Mouse (Mus musculus): ENCODE data around the gene Ash1l. TPM values are rescaled to one million over a fixed set of nuclear protein-coding genes. Genes with fewer than 3 reads are reported as not detected.

Gene Ash1l
- total RNA-seq, 2 experiments from 2014 or later: 18.4 to 29.0 TPM

DNA sequence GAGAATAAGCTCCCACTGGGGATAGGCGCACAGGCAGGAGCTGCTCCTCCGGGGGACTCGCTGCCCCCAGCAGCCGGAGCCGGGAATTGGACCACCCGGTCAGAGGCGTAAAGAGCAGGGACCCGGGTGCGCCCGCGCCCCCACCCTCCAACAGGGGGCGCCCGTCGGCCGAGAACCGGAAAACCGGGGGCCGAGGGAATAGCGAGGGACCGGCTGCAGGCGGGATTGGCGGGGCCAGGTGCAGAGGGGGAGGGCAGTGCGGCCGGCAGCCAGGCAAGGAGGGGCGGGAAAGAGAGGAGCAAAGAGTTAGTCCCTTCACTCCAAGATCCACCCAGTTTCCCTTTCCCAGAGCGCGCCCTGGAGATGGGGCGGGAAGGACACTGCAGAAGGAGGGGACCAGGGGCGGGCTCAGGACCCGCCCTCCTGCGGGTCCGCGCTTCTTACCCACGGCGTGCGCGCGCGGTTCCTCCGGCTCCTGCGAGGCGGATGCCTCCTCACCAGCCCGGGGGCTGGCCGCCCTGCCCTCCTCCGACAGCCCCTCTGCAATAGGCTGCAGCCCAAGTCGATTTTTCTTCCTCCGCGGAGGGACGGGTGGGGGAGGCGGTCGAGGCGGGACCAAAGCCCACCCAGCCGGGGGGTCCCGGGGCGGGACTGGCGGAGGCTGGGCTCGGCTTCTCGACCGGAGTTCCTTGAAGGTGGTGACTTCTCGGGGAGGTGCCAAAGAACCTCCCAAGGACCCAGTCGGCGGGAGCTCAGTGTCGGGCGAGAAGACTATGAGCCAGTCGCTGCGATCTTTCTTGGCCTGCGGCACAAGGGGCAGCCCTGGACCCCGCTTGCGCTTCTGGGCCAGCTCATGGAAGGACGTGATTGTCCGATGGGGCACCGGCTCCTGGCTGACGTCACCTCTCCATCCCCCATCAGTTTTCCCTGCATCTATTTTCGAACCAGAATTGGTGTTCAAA lies 140.6 kb downstream of the Ash1l start:
- peak; percentile 18; the same call in 1 of the 2 replicates for ATAC-seq (ENCODE audit: poor library complexity, severe bottlenecking)

DNA sequence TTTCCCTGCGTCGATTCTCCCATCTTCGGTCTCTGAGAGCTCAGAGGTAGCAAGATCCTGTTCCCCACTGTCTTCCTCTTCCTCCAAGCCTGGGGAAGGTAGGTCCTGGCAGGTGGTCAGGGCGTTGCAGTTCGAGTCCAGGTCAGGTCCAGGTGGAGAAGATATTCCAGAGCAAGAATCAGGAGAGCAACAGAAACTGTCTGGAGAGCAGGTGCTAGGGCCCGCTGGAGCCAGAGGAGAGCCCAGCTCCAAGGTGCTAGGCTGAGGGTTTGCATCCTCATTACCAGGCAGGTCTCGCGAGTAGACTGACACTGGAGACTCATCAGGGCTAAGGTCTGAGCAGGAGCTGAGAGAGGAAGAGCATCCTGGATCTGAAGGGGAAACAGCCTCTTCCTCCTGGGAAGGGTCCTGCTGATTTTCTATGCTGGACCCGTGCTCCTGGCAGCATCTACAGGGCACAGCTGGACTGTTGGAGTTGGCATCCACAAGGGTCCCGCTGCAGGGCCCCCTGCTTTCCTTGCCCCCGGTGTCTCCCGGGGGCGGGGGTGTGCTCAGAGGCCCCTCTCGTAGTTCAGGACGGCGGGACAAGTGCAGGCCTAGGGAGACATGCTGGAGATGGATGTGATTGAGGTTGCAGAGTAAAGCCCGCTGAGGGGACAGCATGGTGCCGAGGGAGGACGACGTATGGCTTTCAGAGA lies 141.5 kb downstream of the Ash1l start:
- ATAC-seq (ENCODE audit: poor library complexity, severe bottlenecking): no peak

DNA sequence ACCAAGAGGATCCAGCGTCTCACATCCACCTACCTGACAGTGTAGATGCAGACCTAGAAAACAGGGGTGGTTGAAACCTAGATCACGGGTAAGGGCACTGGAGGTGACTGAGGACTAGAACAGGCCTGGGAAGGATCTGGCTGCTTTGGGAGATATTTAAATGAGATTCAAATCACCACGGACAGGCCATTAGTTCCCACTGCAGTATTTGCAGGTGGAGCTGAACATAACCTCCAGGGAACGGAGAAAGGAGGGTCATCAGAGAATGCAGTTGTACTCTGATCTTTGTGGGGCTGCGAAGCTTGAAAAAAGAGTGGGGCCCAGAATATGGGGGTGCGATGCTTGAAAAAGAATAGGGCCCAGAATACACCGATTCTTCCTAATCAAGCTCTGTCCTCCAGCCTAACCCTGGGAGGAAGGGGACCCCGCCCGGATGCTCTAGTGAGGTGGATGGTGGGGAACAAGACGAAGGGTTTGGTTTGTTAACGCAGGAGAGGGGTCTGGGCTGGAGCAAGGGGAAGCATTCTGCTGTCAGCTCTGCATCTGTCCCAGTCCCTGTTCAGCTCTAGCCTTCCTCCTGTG lies 142.2 kb downstream of the Ash1l start:
- no peak for ATAC-seq (ENCODE audit: poor library complexity, severe bottlenecking)

DNA sequence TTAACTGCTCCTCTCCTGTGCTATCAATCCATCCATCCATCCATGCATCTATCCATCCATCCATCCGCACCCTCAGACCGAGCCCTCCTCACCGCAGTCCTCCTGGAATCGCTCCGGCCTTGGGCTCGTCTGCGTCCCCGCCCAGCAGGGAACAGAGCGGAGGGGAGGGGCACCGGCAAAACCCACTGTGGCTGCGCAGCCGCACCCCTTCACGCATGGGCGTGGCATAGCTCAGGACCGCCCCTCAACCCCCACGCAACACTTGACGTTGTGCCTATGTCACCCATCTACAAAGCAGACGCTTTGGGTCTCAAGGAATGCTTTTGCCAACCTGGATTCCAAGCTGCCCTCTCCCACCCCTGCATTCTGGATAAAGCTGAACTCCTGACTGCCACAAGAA lies 142.8 kb downstream of the Ash1l start, which contains the start of gene Rusc1:
Rusc1 (minus strand) TSS at position 137 of the 400 bp plus-strand sequence.
- peak; percentile 24; the same call in 1 of the 2 replicates for ATAC-seq (ENCODE audit: poor library complexity, severe bottlenecking)

DNA sequence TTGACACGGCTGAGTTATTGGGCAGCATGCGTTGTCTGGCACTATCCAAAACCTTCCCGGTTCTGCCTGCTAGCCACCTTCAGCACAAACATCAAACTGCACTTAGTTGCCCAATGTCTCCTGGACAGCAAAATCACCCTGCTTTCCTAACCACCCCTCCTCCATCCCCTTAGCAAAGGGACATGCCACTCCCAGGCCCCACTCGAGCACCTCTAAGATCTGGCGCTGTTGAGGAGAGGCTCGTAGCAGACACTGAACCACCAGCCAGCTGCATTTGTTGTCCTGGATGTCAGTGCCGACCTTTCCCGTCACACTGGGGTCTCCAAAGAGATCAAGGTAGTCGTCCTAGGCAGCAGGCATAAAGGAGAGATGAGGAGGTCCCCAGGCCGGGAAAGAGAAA lies 143.6 kb downstream of the Ash1l start:
- no peak for ATAC-seq (ENCODE audit: poor library complexity, severe bottlenecking)

DNA sequence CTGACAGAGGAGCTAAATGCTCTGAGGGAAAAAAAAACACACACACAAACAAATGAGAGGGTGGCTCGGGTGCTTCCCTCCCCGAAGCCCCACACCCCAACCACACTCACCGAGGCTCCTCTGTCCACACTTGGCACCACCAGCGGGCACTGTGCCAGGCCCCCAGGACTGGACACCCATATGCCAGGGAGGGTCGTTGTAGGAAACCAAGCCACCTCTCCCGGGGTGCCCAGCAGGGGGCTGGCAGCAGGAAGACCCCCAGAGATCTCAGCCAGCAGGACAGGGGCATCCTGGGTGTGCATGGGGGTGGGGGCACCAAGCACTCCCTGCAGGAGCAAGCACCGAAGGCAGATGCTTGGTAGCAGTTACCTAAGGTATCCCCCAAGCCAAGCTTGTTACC lies 150.4 kb downstream of the Ash1l start, which contains the start of gene Gm43738:
Gm43738 (minus strand) TSS at position 289 of the 400 bp plus-strand sequence.
- no peak for ATAC-seq (ENCODE audit: poor library complexity, severe bottlenecking)

DNA sequence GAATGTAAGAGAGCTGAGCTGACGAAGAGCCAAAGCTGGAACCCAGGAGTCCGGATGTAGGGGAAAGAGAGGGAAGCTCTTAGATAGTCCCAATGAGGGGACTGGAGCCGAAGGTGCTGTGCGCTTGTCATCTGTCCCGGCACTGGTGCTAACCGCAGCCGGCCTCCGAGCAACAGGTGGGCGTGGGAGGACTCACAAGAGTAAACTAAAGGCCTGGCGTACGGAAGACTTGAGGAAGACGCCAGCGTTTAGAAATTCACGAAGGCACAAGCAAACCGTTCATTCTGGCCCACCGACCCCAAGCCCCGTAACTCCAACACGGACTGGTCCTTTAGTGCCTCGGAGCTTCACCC lies 151.0 kb downstream of the Ash1l start:
- peak; percentile 15; the same call in 1 of the 2 replicates for ATAC-seq (ENCODE audit: poor library complexity, severe bottlenecking)

DNA sequence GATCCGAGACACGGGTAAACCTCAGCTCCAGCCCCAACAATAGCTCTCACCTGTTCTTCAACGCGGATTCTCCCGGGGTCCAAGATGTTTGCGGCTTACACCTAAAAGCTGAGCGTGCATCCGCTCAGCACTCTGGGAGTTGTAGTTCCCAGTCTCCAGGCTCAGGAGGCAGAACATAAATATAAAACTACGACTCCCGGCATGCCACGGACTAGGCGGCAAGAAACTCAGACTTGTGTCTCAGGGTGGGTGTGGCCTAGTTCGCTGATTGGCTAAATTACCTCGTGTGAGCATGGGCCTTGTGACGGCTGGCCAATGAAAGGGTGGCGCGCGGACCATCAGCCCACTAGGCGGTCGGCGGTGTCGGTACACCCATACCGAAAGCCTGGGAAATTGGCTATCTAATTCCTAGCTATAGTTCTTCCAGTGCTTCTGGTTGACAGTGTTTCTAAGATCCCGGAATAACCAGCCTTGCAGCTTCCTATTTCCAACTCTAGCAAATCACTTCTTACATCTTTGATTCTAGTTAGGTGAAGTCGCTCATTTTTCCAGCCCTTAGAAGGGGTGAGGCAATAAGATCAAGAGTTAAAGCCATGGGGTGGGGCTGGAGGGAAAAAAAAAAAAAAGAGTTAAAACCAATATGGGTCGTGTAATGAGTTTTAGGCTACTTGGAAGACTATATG lies 151.5 kb downstream of the Ash1l start, which contains the start of gene Fdps:
Fdps (minus strand) TSS at position 148 of the 683 bp plus-strand sequence.
- ATAC-seq (ENCODE audit: poor library complexity, severe bottlenecking): peak; percentile 98

DNA sequence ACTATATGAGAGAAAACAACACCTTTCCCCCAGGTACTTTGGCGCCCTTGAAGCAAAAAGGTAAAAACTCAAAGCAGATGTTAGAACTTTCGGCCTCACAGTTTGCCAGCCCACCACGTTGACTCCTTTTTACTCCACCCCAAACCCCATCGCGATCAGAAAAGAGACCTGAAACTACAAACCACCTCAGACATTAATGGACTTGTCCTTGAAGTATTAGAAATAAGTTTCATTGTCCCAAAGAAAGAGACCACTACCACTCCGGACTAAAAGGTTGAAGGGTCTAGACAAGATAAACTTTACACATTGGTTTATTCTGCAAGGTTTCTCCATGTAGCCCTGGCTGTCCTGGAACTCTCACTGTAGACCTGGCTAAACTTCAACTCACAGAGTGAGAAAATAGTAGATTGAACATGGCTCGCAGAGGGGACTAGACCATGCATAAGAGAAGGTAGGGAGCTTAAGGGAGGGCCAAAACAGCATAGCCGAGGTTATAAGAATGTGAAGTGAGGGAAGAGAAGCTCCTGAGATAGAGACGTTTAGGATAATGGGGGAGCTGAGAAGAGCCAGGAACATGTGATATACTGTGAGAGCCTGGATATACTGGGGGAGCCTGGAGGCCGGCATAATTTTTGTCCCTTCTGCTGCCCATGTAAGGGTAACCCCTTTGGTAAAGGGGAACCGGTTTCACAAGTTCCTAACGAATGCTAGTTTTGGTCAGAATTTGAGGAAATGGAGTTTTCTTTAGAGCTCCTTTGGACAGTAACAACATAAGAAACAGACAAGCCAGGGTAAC lies 152.3 kb downstream of the Ash1l start:
- ATAC-seq (ENCODE audit: poor library complexity, severe bottlenecking): peak; percentile 14; the same call in 1 of the 2 replicates

DNA sequence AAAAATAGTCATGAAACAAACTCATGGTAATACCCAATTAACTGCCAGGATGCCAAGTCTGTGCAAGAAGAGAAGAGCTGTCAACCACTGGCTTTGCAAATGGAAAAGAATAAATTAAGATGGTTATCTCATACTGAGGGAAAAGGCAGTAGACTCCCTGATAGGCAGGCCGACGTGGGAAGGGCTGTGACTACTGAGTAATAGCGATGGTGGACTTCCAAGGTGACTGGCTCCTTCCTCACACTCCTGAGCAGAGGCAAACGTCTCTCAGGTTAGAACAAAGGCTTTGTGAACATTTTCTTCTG lies 152.8 kb downstream of the Ash1l start:
- no peak for ATAC-seq (ENCODE audit: poor library complexity, severe bottlenecking)

DNA sequence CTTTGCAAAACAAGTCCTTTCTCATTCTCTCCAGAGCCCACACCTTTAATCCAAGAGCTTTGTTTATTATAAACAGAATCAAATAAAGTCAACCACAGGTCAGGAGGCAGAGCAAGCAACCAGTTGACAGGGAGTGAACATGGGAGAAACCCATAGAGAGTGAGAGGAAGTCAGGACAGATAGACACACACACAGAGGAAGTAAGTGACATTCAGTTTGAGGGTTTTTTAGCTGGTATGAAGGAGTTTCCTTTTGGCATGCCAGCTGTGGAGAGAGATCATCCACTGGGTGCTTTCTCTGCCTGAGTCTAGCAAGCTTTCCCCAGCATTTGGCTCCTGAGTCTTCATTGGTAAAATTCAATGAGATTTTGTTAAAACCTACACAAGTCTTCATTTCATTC lies 156.5 kb downstream of the Ash1l start:
- ATAC-seq (ENCODE audit: poor library complexity, severe bottlenecking): no peak

DNA sequence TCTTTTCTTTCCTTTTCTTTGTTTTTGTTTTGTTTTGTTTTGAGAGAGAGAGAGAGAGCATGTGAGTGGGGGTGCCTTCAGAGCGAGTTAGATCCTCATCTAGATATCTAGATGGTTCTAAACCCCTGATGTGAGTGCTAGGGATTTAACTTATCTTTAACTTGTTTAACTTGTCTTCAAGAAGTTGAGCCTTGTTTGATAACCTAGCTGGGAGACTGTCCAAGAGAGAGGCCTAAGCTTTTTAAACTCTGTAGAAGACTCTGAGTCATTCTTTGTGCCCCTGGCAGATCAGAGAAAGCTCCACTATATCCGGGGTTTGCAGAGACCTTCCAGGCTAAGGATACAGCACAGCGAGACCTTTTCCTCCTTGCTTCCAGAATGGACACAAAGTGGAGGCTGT lies 157.1 kb downstream of the Ash1l start:
- ATAC-seq (ENCODE audit: poor library complexity, severe bottlenecking): no peak

DNA sequence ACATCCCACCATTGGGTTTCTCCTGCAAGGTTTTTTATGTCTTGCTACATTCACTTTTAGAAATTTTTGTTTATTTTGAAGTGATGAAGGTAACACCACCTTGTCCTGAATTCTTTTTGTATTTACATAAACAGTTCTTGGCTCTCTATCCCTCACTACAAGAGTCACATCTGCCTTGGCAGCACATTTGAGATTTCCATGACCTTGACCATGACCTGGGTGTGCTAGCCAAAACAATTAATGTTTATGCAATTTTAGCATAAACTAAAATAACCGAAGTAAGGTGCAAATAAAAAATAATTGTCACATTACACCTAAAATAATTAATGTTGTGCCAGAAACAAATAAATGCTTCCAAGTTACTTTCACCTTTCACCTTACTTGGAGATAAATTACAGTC lies 157.7 kb downstream of the Ash1l start:
- ATAC-seq (ENCODE audit: poor library complexity, severe bottlenecking): no peak

DNA sequence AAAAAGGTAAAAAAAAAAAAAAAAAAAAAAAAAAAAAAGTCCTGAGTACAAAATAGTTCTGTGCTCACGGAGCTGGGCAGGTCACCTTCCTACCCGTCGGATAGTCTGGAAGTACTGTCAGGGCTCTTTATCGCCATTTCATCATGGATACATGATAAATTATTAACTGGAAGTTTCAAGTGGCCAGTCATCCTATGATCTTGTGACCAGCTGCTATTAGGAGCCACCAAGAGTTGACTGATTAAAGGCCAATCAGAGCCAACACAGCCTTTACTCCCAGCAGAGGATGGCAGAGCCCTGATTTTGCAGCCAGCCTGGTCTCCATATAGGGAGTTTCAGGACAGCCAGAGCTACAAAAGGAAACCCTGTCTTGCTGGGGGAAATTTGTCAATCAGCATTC lies 162.6 kb downstream of the Ash1l start:
- no peak for ATAC-seq (ENCODE audit: poor library complexity, severe bottlenecking)

DNA sequence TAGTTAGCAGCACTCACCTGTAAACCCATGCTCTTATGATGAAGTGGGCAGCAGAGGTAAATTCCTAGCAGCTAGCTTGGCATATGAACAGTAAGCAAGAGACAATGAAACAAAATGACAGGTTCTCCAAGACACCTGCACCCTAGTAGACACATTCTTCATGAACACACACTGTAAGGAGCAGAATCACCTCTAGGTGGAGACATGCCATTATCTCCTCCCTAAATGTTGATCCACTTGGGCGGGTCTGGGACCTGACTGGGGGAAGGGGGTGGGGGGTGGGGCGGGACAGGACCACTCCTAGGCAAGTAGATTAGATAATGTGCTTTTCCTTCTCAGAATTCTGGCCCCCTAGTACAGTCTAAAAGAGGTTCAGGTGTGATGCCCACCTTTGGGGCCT lies 165.1 kb downstream of the Ash1l start:
- ATAC-seq (ENCODE audit: poor library complexity, severe bottlenecking): no peak

DNA sequence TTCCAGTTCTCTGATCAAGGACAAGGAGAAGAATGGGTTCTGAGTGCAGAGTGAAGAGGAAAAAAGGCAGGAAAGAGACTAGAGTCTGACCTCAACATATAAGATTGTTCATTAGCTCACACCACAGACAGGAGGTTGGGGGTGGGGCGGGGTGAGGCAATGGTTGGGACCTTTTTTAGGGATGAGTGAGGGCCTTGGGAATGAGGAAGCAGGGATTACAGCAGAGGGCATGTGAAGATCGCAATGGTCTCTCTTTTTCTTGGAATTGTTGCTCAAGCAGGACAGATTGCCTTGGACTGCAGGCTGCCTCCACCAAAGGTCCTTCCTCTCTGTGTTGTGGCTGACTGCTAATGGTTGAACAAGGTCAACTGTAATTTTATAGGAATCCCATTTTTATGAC lies 172.9 kb downstream of the Ash1l start:
- ATAC-seq (ENCODE audit: poor library complexity, severe bottlenecking): no peak

DNA sequence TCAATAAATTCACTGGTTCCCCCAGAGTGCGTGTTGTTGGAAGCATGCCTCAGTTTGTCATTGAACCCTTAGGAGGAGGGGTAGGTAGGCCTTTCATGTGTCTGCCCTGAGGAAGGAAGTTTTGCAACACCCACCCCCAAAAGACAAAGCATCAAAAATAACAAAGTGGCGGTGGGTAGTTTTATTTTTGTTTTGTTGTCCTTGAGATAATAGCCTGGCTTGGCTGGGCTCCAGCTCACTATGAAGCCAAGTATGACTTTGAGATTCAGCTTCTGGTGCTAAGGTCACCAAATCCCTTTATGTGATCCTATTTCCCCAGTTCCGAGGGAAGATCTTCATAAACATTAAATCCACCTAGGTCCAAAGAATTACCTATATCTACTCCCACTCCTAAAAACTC lies 173.8 kb downstream of the Ash1l start:
- ATAC-seq (ENCODE audit: poor library complexity, severe bottlenecking): no peak

DNA sequence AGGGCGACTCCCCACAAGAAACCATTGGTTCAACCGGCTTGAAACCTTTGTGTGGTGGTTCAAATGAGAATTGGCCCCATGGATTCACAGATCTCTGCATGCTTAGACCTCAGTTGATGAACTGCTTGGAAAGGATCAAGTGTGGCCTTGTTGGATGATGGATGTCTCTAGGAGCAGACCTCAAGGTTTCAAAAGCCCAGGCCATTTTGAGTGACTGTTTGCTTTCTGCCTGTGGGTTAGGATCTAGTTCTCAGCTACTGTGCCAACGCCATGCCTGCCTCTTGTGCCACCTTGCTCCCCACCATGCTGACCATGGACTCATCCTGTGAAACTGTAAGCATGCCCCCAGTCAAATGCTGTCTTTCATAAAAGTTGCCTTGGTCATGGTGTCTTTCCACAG lies 175.6 kb downstream of the Ash1l start:
- no peak for ATAC-seq (ENCODE audit: poor library complexity, severe bottlenecking)

All from megakaryocyte, adult 5-6 weeks (primary cell).